Mouse (Mus musculus) forebrain, embryonic 12.5 days (tissue): ENCODE results near the gene Amy2a4. TPM values are rescaled to one million over a fixed set of nuclear protein-coding genes. Genes with fewer than 3 reads are reported as not detected.
"Not testable (repeated sequence)": the region's sequence is repeated elsewhere in the genome, so short reads cannot be mapped to it uniquely, and the experiment has no call there.

ENCODE experiments used
- ATAC-seq: fragments of 200-750 bp; cut with Nextera tagmentation; 2 replicates; pipeline ENCODE4 v1.8.0; 2017; ENCODE audit warnings: moderate TSS enrichment; ENCODE audit not compliant: low FRiP score
- H3K27ac ChIP-seq: fragments of 300-500 bp; sonication (generic); 2 replicates; pipeline ENCODE4 v1.5.1; 2016; ENCODE audit warnings: mild to moderate bottlenecking
- H3K27me3 ChIP-seq: fragments of 300-500 bp; sonication (generic); 2 replicates; pipeline ENCODE4 v1.6.1; 2016; ENCODE audit warnings: mild to moderate bottlenecking
- H3K36me3 ChIP-seq: fragments of 300-500 bp; sonication (generic); replicated peaks from 2 replicates; pipeline ENCODE4 v1.6.1; 2016; ENCODE audit warnings: mild to moderate bottlenecking
- H3K4me1 ChIP-seq: fragments of 300-500 bp; sonication (generic); 2 replicates; pipeline ENCODE4 v1.6.1; 2016
- H3K4me2 ChIP-seq: fragments of 300-500 bp; sonication (generic); 2 replicates; pipeline ENCODE4 v1.6.1; 2016; ENCODE audit warnings: mild to moderate bottlenecking, moderate library complexity
- H3K4me3 ChIP-seq: fragments of 300-500 bp; sonication (generic); replicated peaks from 2 replicates; pipeline ENCODE4 v1.5.1; 2016; ENCODE audit warnings: mild to moderate bottlenecking
- H3K9ac ChIP-seq: fragments of 300-500 bp; sonication (generic); 2 replicates; pipeline ENCODE4 v1.6.1; 2016; ENCODE audit warnings: mild to moderate bottlenecking
- H3K9me3 ChIP-seq: fragments of 300-500 bp; sonication (generic); 2 replicates; pipeline ENCODE4 v1.6.1; 2016
- WGBS: fragments of 180-500 bp; shearing (Covaris S2); methylation state at CpG from one replicate; pipeline ENCODE4 v1.1.7; 2016; 5-methylcytosine and 5-hydroxymethylcytosine counted together
- polyA plus RNA-seq: library from polyadenylated mRNA; unstranded; fragments of >200 nt; fragmentation: Nextera tagmentation; extraction: Ambion mirVana; gene quantifications from 2 replicates; pipeline ENCODE4 v1.2.1, GENCODE M21; 2016

Amy2a4 gene
- not detected in 2 replicates for polyA plus RNA-seq

DNA sequence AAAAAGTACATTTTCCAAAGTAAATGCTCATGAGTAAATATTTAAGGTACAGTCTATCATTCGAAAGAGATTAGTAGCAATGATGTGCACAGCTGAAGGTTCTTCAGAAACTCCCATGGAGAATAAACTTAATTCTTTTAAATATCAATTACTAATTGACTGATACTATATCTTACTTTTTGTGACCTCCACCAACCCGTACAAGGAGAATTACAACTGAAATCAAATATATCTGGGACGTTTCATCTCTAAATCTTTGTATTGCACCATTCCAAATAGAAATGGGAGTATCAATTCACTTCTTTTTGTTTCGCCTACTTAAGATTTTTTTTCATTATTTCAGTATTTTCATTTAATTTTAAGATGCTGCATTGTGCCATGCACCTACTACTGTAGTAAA is at the start of gene Amy2a4:
Gene Amy2a4, minus strand, starts transcription at position 101 of the 400 bp plus-strand sequence.
- not testable (repeated sequence) for H3K9ac ChIP-seq, H3K27ac ChIP-seq, H3K4me2 ChIP-seq, ATAC-seq, H3K9me3 ChIP-seq, H3K27me3 ChIP-seq, H3K4me3 ChIP-seq, H3K4me1 ChIP-seq, H3K36me3 ChIP-seq
- no CpG with 5 or more reads among the region's 4 CpGs for WGBS

DNA sequence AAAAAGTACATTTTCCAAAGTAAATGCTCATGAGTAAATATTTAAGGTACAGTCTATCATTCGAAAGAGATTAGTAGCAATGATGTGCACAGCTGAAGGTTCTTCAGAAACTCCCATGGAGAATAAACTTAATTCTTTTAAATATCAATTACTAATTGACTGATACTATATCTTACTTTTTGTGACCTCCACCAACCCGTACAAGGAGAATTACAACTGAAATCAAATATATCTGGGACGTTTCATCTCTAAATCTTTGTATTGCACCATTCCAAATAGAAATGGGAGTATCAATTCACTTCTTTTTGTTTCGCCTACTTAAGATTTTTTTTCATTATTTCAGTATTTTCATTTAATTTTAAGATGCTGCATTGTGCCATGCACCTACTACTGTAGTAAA is 32.7 kb upstream of the Amy2a4 start, which contains the start of gene Amy2a3:
Gene Amy2a3, minus strand, starts transcription at position 101 of the 400 bp plus-strand sequence.
- not testable (repeated sequence) for H3K27ac ChIP-seq, H3K9ac ChIP-seq, H3K4me1 ChIP-seq, H3K4me3 ChIP-seq, H3K36me3 ChIP-seq, ATAC-seq, H3K9me3 ChIP-seq, H3K27me3 ChIP-seq, H3K4me2 ChIP-seq
- WGBS: no CpG with 5 or more reads among the region's 4 CpGs

DNA sequence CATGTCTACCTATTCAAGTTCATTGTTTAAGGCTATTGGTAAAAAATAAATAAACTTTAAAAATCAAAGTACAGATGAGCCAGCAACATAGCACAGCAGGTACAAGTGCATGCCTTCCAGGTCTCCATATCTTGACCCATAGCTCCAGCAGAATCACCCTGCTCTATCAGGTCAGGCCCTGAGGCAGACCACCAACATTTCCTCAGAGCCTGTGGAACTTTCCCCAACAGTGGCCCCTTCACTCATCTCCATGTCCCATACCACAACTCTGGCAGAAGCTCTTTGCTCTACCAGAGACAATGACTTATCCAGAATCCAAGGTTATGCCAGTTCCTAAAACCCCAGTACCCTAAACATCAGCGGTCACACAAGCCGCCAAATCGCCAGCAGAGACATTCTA is 21.7 kb upstream of the Amy2a4 start:
- ATAC-seq: 0 out of 2 replicates have a peak, but pooled peaks have one; percentile 49
- H3K4me1 ChIP-seq, H3K9ac ChIP-seq, H3K4me3 ChIP-seq, H3K4me2 ChIP-seq, H3K9me3 ChIP-seq, H3K27me3 ChIP-seq, H3K27ac ChIP-seq, H3K36me3 ChIP-seq: not testable (repeated sequence)
- WGBS: no CpG with 5 or more reads among the region's 3 CpGs

DNA sequence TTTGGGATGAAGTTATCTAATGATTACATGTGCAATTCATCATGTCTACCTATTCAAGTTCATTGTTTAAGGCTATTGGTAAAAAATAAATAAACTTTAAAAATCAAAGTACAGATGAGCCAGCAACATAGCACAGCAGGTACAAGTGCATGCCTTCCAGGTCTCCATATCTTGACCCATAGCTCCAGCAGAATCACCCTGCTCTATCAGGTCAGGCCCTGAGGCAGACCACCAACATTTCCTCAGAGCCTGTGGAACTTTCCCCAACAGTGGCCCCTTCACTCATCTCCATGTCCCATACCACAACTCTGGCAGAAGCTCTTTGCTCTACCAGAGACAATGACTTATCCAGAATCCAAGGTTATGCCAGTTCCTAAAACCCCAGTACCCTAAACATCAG is 11.0 kb downstream of the Amy2a4 start:
- not testable (repeated sequence) for H3K4me3 ChIP-seq, H3K27me3 ChIP-seq
- ATAC-seq: 0 out of 2 replicates have a peak, but pooled peaks have one; percentile 23

DNA sequence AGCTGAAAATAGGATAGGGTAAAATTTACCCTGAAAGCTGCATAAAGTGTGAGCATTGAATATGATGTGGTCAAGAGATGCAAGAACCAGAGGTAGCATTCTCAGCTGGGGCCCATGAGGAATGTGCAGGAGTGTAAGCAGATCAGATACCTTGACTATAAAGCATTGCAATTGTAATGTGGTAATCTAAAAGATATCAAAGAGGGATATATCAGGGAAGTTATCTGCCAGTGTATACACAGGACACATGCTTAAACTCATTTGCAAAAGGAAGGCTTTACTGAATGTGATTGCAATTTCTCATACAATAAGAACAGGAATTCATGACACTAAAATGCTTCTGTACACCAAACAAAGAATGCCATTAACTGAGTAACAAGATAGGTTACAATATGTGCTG is 11.7 kb downstream of the Amy2a4 start:
- H3K27me3 ChIP-seq, H3K4me2 ChIP-seq, H3K9ac ChIP-seq, H3K27ac ChIP-seq, ATAC-seq, H3K9me3 ChIP-seq, H3K4me3 ChIP-seq, H3K36me3 ChIP-seq, H3K4me1 ChIP-seq: not testable (repeated sequence)

More for the DNA sequence above, 11.0 kb downstream of the Amy2a4 start:
- H3K27ac ChIP-seq, H3K36me3 ChIP-seq, H3K4me2 ChIP-seq, H3K9me3 ChIP-seq, H3K4me1 ChIP-seq, H3K9ac ChIP-seq: not testable (repeated sequence)

DNA sequence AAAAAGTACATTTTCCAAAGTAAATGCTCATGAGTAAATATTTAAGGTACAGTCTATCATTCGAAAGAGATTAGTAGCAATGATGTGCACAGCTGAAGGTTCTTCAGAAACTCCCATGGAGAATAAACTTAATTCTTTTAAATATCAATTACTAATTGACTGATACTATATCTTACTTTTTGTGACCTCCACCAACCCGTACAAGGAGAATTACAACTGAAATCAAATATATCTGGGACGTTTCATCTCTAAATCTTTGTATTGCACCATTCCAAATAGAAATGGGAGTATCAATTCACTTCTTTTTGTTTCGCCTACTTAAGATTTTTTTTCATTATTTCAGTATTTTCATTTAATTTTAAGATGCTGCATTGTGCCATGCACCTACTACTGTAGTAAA is 32.5 kb downstream of the Amy2a4 start, which contains the start of gene Amy2a5:
Gene Amy2a5, minus strand, starts transcription at position 101 of the 400 bp plus-strand sequence.
- H3K9me3 ChIP-seq, H3K36me3 ChIP-seq, H3K27me3 ChIP-seq, H3K4me2 ChIP-seq, H3K27ac ChIP-seq, ATAC-seq, H3K9ac ChIP-seq, H3K4me1 ChIP-seq, H3K4me3 ChIP-seq: not testable (repeated sequence)
- WGBS: no CpG with 5 or more reads among the region's 4 CpGs

Other genes with a start within 250 kb of the Amy2a4 start
- gene Amy2a5, start 32.6 kb downstream of the Amy2a4 start, polyA plus RNA-seq: not detected in 2 replicates
- not detected in 2 replicates for gene Amy2a3, start 32.6 kb upstream of the Amy2a4 start, polyA plus RNA-seq
- gene Amy2a2, start 65.2 kb upstream of the Amy2a4 start, polyA plus RNA-seq: not detected in 2 replicates
- not detected in 2 replicates for gene Amy2a1, start 241.0 kb upstream of the Amy2a4 start, polyA plus RNA-seq